Mouse (Mus musculus) hindbrain, embryonic 10.5 days (tissue): ENCODE results near the gene Zfp37. TPM values are rescaled to one million over a fixed set of nuclear protein-coding genes. Genes with fewer than 3 reads are reported as not detected.
A peak's percentile ranks its signal among the peaks of the same experiment; 100 is the strongest.
"Not testable (repeated sequence)": the region's sequence is repeated elsewhere in the genome, so short reads cannot be mapped to it uniquely, and the experiment has no call there.

Source experiments
- DNase-seq: peaks from one replicate; pipeline ENCODE4 v3.0.0-alpha.2; 2017; ENCODE audit warnings: low spot score
- H3K27ac ChIP-seq: fragments of 300-500 bp; sonication (generic); 2 replicates; pipeline ENCODE4 v1.5.1; 2016; ENCODE audit warnings: mild to moderate bottlenecking, moderate library complexity
- H3K27me3 ChIP-seq: fragments of 300-500 bp; sonication (generic); 2 replicates; pipeline ENCODE4 v1.6.1; 2016; ENCODE audit warnings: mild to moderate bottlenecking; ENCODE audit not compliant: poor library complexity, insufficient read depth, severe bottlenecking
- H3K36me3 ChIP-seq: fragments of 300-500 bp; sonication (generic); 2 replicates; pipeline ENCODE4 v1.6.1; 2016; ENCODE audit warnings: mild to moderate bottlenecking, moderate library complexity
- H3K4me1 ChIP-seq: fragments of 300-500 bp; sonication (generic); replicated peaks from 2 replicates; pipeline ENCODE4 v1.6.1; 2016; ENCODE audit warnings: mild to moderate bottlenecking
- H3K4me3 ChIP-seq: fragments of 300-500 bp; sonication (generic); 2 replicates; pipeline ENCODE4 v1.5.1; 2016; ENCODE audit warnings: mild to moderate bottlenecking, moderate library complexity
- H3K9me3 ChIP-seq: fragments of 300-500 bp; sonication (generic); 2 replicates; pipeline ENCODE4 v1.6.1; 2016; ENCODE audit warnings: mild to moderate bottlenecking, moderate library complexity
- WGBS: fragments of 180-500 bp; shearing (Covaris S2); methylation state at CpG from one replicate; pipeline ENCODE4 v1.1.7; 2016; 5-methylcytosine and 5-hydroxymethylcytosine counted together
- polyA plus RNA-seq: library from polyadenylated mRNA; unstranded; fragments of >200 nt; fragmentation: Nextera tagmentation; extraction: Ambion mirVana; gene quantifications from 2 replicates; pipeline ENCODE4 v1.2.1, GENCODE M21; 2016

Zfp37 gene
- polyA plus RNA-seq, 1 experiment from 2014 or later: 19.9 TPM

- H3K9me3 ChIP-seq: peaks cover 37% of the 10 kb centered on the region
Measured at GRCm38 (mm10) chr4:62199923-62200529, 30.8 kb downstream of the Zfp37 start.

DNA sequence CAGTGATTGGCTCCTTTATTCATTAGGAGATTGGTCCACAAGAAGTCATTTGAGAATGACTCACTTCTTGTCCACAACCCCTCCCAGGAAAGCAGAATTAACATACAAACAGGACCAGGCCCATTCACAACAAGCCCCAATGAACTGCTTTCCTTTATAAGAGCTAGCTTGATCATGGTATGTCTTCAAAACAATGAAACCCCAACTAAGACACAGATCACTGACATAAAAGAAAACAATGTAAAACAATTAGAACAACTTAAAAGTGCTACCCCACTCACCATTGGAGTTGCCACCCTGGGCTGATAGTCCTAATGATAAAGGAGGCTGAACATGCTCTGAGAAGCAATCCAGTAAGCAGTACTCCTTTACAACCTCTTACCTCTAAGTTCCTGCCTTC lies 42.1 kb downstream of the Zfp37 start:
- no peak for DNase-seq
- Histone ChIP-seq H3K4me1 (no peaks in the 10 kb centered on the region), H3K27ac (no peak overlapping the region), H3K9me3 (peaks cover 67% of the 10 kb centered on the region), H3K27me3 (no peaks in the 10 kb centered on the region), H3K36me3 (peaks cover 66% of the 10 kb centered on the region), H3K4me3 (no peak overlapping the region)

More at GRCm38 (mm10) chr4:62199923-62200529, 30.8 kb downstream of the Zfp37 start:
- Histone ChIP-seq H3K36me3 (peaks cover 100% of the 10 kb centered on the region), H3K4me3 (no peak overlapping the region), H3K27me3 (no peaks in the 10 kb centered on the region), H3K4me1 (no peaks in the 10 kb centered on the region), H3K27ac (no peak overlapping the region)
- 91% methylated on average over 7 of the region's 7 CpGs for WGBS
- DNase-seq: no peak

DNA sequence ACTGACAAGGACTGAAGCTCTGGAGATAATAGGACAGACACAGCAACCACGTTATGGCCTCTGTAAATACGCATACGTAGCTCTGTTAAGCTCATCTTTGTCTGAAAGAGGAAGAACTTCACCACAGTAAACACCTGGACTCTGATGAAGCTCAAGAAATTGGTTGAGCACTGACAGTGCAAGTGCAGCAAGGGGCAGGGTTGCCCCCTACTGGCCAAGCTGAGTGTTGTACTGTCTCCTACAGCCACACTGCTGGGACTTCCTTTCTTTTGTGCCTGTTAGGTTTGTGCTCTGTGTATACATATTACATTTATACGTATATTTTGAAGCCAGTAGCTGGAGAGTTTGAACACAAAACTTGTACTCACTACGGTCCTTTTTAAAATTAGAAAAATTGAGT lies 53.6 kb downstream of the Zfp37 start:
- H3K4me1 ChIP-seq: no peaks in the 10 kb centered on the region
- H3K9me3 ChIP-seq: no peaks in the 10 kb centered on the region
- H3K4me3 ChIP-seq: no peak overlapping the region
- no peaks in the 10 kb centered on the region for H3K36me3 ChIP-seq
- H3K27ac ChIP-seq: no peak overlapping the region
- DNase-seq: peak; percentile 16
- H3K27me3 ChIP-seq: no peaks in the 10 kb centered on the region
- WGBS: 45% methylated on average over 5 of the region's 5 CpGs

DNA sequence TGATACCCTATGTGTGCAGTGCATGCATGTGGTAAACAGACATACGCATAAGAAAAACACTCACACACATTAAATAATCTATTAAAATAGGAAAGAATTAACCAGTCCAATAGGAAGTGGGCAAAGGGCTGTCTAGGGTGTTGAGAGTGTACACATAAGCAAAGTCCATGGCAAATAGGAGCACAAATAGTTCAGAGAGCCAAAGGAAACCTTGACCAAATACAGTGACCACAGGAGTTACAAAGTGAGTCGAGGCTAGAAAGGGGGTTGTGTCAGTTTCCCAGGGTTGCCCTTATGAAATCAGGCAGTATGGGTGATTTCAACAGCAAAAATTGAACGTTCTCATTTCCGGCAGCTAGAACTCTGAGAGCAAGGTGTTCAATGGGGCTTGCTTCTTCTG lies 56.4 kb downstream of the Zfp37 start:
- Histone ChIP-seq H3K36me3 (no peaks in the 10 kb centered on the region), H3K4me3 (no peak overlapping the region), H3K9me3 (no peaks in the 10 kb centered on the region), H3K27me3 (no peaks in the 10 kb centered on the region), H3K27ac (no peak overlapping the region), H3K4me1 (no peaks in the 10 kb centered on the region)
- no peak for DNase-seq
- WGBS: 89% methylated on average over 4 of the region's 4 CpGs

GRCm38 (mm10) chr4:62167636-62168035 lies 63.2 kb downstream of the Zfp37 start:
- WGBS: 92% methylated on average over 13 of the region's 13 CpGs
- H3K36me3 ChIP-seq, H3K4me1 ChIP-seq, H3K27ac ChIP-seq, H3K4me3 ChIP-seq, H3K27me3 ChIP-seq, DNase-seq, H3K9me3 ChIP-seq: not testable (repeated sequence)

GRCm38 (mm10) chr4:62158401-62158800 lies 72.4 kb downstream of the Zfp37 start:
- Histone ChIP-seq H3K4me1 (no peaks in the 10 kb centered on the region), H3K36me3 (no peaks in the 10 kb centered on the region), H3K27me3 (no peaks in the 10 kb centered on the region), H3K27ac (no peak overlapping the region), H3K4me3 (no peak overlapping the region), H3K9me3 (no peaks in the 10 kb centered on the region)
- DNase-seq: no peak
- WGBS: 74% methylated on average over 1 of the region's 1 CpGs

DNA sequence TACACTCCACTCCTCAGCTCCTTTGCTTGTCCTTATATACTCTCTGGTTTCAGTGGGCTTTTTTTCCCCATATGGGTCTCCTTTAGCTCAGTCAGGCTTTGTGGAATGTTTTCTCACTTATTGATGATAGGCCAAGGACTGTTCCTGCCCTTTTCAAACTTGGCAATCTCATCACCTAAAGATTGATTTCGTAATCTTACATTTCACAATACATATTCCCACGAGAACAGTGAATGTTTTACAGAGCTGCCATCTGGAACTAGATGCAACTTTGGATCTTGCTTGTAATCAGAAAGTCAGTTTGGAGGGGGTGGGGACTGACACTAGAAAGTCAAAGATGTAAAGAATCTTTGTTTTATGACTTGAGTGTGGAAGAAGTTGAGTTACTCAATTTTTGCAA lies 80.0 kb downstream of the Zfp37 start, which contains the start of gene Mup21:
Mup21 (minus strand) TSS at position 53 of the 400 bp plus-strand sequence.
- H3K27me3 ChIP-seq: no peaks in the 10 kb centered on the region
- DNase-seq: no peak
- H3K27ac ChIP-seq: no peak within 1 kb of the TSS
- 0 out of 2 replicates have a peak, but pooled peaks cover 4% of the 10 kb centered on the region for H3K9me3 ChIP-seq
- WGBS: 82% methylated on average over 2 of the region's 2 CpGs
- no peak within 1 kb of the TSS for H3K4me3 ChIP-seq
- no peaks in the 10 kb centered on the region for H3K4me1 ChIP-seq
- no peaks in the 10 kb centered on the region for H3K36me3 ChIP-seq

Other genes starting within 250 kb of the Zfp37 start
- not detected in 2 replicates for gene Mup20, start 176.9 kb downstream of the Zfp37 start, polyA plus RNA-seq
- gene Mup3, start 143.7 kb downstream of the Zfp37 start, polyA plus RNA-seq: not detected in 2 replicates
- not detected in 2 replicates for gene Mup21, start 80.2 kb downstream of the Zfp37 start, polyA plus RNA-seq
- 15.1 and 15.4 TPM in 2 replicates for gene Slc31a2, start 31.5 kb upstream of the Zfp37 start, polyA plus RNA-seq
- gene Fkbp15, start 129.5 kb upstream of the Zfp37 start, polyA plus RNA-seq: 20.3 and 21.8 TPM in 2 replicates
- 48.5 and 53.9 TPM in 2 replicates for gene Slc31a1, start 129.7 kb upstream of the Zfp37 start, polyA plus RNA-seq
- 176 and 179 TPM in 2 replicates for gene Cdc26, start 177.6 kb upstream of the Zfp37 start, polyA plus RNA-seq
- 26.8 and 35.2 TPM in 2 replicates for gene Prpf4, start 177.8 kb upstream of the Zfp37 start, polyA plus RNA-seq
- not detected in 2 replicates for gene Rnf183, start 204.2 kb upstream of the Zfp37 start, polyA plus RNA-seq
- 9.8 and 10.0 TPM in 2 replicates for gene Wdr31, start 239.8 kb upstream of the Zfp37 start, polyA plus RNA-seq
- 0.78 and 1.9 TPM in 2 replicates for gene Bspry, start 249.0 kb upstream of the Zfp37 start, polyA plus RNA-seq